Mouse (Mus musculus) myocyte (in vitro differentiated cells): ENCODE measurements around the gene Hsd17b6. TPM values are rescaled to one million over a fixed set of nuclear protein-coding genes. Genes with fewer than 3 reads are reported as not detected.

Source experiments
- H3K27me3 ChIP-seq: one replicate; pipeline ENCODE4 v1.6.1; 2011; ENCODE audit not compliant: control insufficient read depth, insufficient read depth, insufficient read length
- H3K36me3 ChIP-seq: one replicate; pipeline ENCODE4 v1.6.1; 2011; ENCODE audit not compliant: control insufficient read depth, insufficient read depth
- H3K4me2 ChIP-seq: one replicate; pipeline ENCODE4 v1.6.1; 2011; ENCODE audit warnings: low read depth, control low read depth
- H3K4me3 ChIP-seq: one replicate; pipeline ENCODE4 v1.5.1; 2011; ENCODE audit warnings: mild to moderate bottlenecking, control low read depth, moderate library complexity
- H3K79me2 ChIP-seq: one replicate; pipeline ENCODE4 v1.6.1; 2011; ENCODE audit not compliant: control insufficient read depth, insufficient read depth
- H3ac ChIP-seq: one replicate; pipeline ENCODE4 v1.6.1; 2011; ENCODE audit not compliant: control insufficient read depth, insufficient read length
- CEBPB ChIP-seq: IDR thresholded peaks from 2 replicates; pipeline ENCODE4 v1.6.1; 2011; ENCODE audit warnings: mild to moderate bottlenecking, moderate library complexity; ENCODE audit not compliant: poor library complexity, insufficient read depth, severe bottlenecking
- E2F4 ChIP-seq: IDR thresholded peaks from one replicate; pipeline ENCODE4 v1.6.1; 2011; ENCODE audit warnings: mild to moderate bottlenecking, control low read depth, moderate library complexity; ENCODE audit not compliant: insufficient read depth
- MAX ChIP-seq: IDR thresholded peaks from one replicate; pipeline ENCODE4 v1.6.1; 2011; ENCODE audit warnings: low read depth, mild to moderate bottlenecking, control low read depth
- MYOD1 ChIP-seq, 3 experiments: IDR thresholded peaks; one replicate each; pipeline ENCODE4 v1.6.1; 2011; ENCODE audit warnings: control low read depth in 2 of 3, low read depth in 2 of 3, mild to moderate bottlenecking in 2 of 3, moderate library complexity in 1 of 3; ENCODE audit not compliant: insufficient read length in 2 of 3, control insufficient read depth in 1 of 3
- MYOG ChIP-seq, 3 experiments: IDR thresholded peaks; one replicate each; pipeline ENCODE4 v1.6.1; 2011; ENCODE audit warnings: control low read depth in 2 of 3, low read depth in 2 of 3, mild to moderate bottlenecking in 2 of 3; ENCODE audit not compliant: insufficient read length in 2 of 3, control insufficient read depth in 1 of 3, insufficient read depth in 1 of 3
- POLR2A ChIP-seq: IDR thresholded peaks from one replicate; pipeline ENCODE4 v1.6.1; 2011; ENCODE audit warnings: low read depth, mild to moderate bottlenecking, control low read depth, moderate library complexity; ENCODE audit not compliant: insufficient read length
- POLR2AphosphoS2 ChIP-seq: IDR thresholded peaks from one replicate; pipeline ENCODE4 v1.6.1; 2011; ENCODE audit warnings: low read depth, control low read depth; ENCODE audit not compliant: insufficient read length
- REST ChIP-seq: IDR thresholded peaks from one replicate; pipeline ENCODE4 v1.6.1; 2011; ENCODE audit warnings: mild to moderate bottlenecking, control low read depth, moderate library complexity; ENCODE audit not compliant: insufficient read depth, insufficient read length
- SRF ChIP-seq: IDR thresholded peaks from one replicate; pipeline ENCODE4 v1.6.1; 2011; ENCODE audit warnings: low read depth; ENCODE audit not compliant: control insufficient read depth, insufficient read length
- TCF12 ChIP-seq: IDR thresholded peaks from one replicate; pipeline ENCODE4 v1.6.1; 2011; ENCODE audit warnings: mild to moderate bottlenecking, control low read depth; ENCODE audit not compliant: poor library complexity, insufficient read depth, severe bottlenecking
- TCF3 ChIP-seq: IDR thresholded peaks from one replicate; pipeline ENCODE4 v1.6.1; 2011; ENCODE audit warnings: low read depth, control low read depth; ENCODE audit not compliant: insufficient read length
- USF1 ChIP-seq: IDR thresholded peaks from one replicate; pipeline ENCODE4 v1.6.1; 2011; ENCODE audit warnings: low read depth, mild to moderate bottlenecking, control low read depth, moderate library complexity
- polyA plus RNA-seq: library from polyadenylated mRNA; unstranded; fragments of >200 nt; fragmentation: generic; extraction: Trizol; gene quantifications from one replicate; pipeline ENCODE4 v1.2.1, GENCODE M21; 2012; ENCODE audit warnings: missing spikeins

The Hsd17b6 gene
- polyA plus RNA-seq, 1 experiment, result not detected

- H3K36me3 ChIP-seq, result no peaks in the 10 kb centered on the region
- H3K27me3 ChIP-seq, result peaks cover 16% of the 10 kb centered on the region
- no peak overlapping the region for H3K4me3 ChIP-seq
- TF ChIP-seq MYOG (IDR thresholded peaks at IDR 0.05; ENCODE audit: control insufficient read depth in 1 of 3, insufficient read depth in 1 of 3, insufficient read length in 2 of 3, low read depth in 2 of 3) (no peak), REST (no peak), MAX (no peak), TCF12 (no peak), POLR2A (no peak), MYOD1 (IDR thresholded peaks at IDR 0.05; ENCODE audit: control insufficient read depth in 1 of 3, insufficient read length in 2 of 3, low read depth in 2 of 3) (no peak), TCF3 (no peak), CEBPB (no peak), E2F4 (no peak), USF1 (no peak), SRF (no peak), POLR2AphosphoS2 (no peak)
- H3ac ChIP-seq, result no peak overlapping the region
- H3K79me2 ChIP-seq, result no peaks in the 10 kb centered on the region
- no peak overlapping the region for H3K4me2 ChIP-seq
Observed at GRCm38 (mm10) chr10:127955034-127955433, 52.4 kb downstream of the Hsd17b6 start.

- no peaks in the 10 kb centered on the region for H3K79me2 ChIP-seq
- no peaks in the 10 kb centered on the region for H3K36me3 ChIP-seq
- TF ChIP-seq CEBPB (no peak), E2F4 (no peak), TCF3 (no peak), POLR2A (no peak), USF1 (no peak), TCF12 (no peak)
Observed at GRCm38 (mm10) chr10:127951821-127952220, 55.6 kb downstream of the Hsd17b6 start.

GRCm38 (mm10) chr10:127951390-127951789 lies 56.0 kb downstream of the Hsd17b6 start:
- H3K4me3 ChIP-seq, result no peak overlapping the region
- TF ChIP-seq POLR2AphosphoS2, result no peak
- TF ChIP-seq E2F4, result no peak
- TF ChIP-seq USF1, result no peak
- TF ChIP-seq MAX, result no peak
- TF ChIP-seq POLR2A, result no peak
- no peak for TF ChIP-seq MYOD1 (IDR thresholded peaks at IDR 0.05; ENCODE audit: control insufficient read depth in 1 of 3, insufficient read length in 2 of 3, low read depth in 2 of 3)
- TF ChIP-seq MYOG (IDR thresholded peaks at IDR 0.05; ENCODE audit: control insufficient read depth in 1 of 3, insufficient read depth in 1 of 3, insufficient read length in 2 of 3, low read depth in 2 of 3), result no peak
- TF ChIP-seq TCF12, result no peak
- no peak for TF ChIP-seq SRF
- TF ChIP-seq CEBPB, result no peak
- peaks cover 29% of the 10 kb centered on the region for H3K27me3 ChIP-seq
- H3K79me2 ChIP-seq, result no peaks in the 10 kb centered on the region
- H3K36me3 ChIP-seq, result no peaks in the 10 kb centered on the region
- no peak overlapping the region for H3K4me2 ChIP-seq
- no peak overlapping the region for H3ac ChIP-seq

More at GRCm38 (mm10) chr10:127951821-127952220, 55.6 kb downstream of the Hsd17b6 start:
- H3K27me3 ChIP-seq, result peaks cover 29% of the 10 kb centered on the region
- no peak overlapping the region for H3K4me2 ChIP-seq
- no peak overlapping the region for H3ac ChIP-seq
- H3K4me3 ChIP-seq, result no peak overlapping the region

GRCm38 (mm10) chr10:127949596-127950130 lies 57.7 kb downstream of the Hsd17b6 start:
- H3K27me3 ChIP-seq, result peaks cover 29% of the 10 kb centered on the region
- H3K36me3 ChIP-seq, result no peaks in the 10 kb centered on the region
- H3K4me3 ChIP-seq, result no peak overlapping the region
- H3K79me2 ChIP-seq, result no peaks in the 10 kb centered on the region
- no peak overlapping the region for H3K4me2 ChIP-seq
- H3ac ChIP-seq, result no peak overlapping the region
- TF ChIP-seq TCF3 (no peak), E2F4 (no peak), MYOG (IDR thresholded peaks at IDR 0.05; ENCODE audit: control insufficient read depth in 1 of 3, insufficient read depth in 1 of 3, insufficient read length in 2 of 3, low read depth in 2 of 3) (no peak), SRF (no peak), POLR2AphosphoS2 (no peak), MYOD1 (IDR thresholded peaks at IDR 0.05; ENCODE audit: control insufficient read depth in 1 of 3, insufficient read length in 2 of 3, low read depth in 2 of 3) (no peak), POLR2A (no peak), USF1 (no peak)

- TF ChIP-seq SRF (no peak), TCF12 (no peak), E2F4 (no peak), CEBPB (no peak), MYOG (IDR thresholded peaks at IDR 0.05; ENCODE audit: control insufficient read depth in 1 of 3, insufficient read depth in 1 of 3, insufficient read length in 2 of 3, low read depth in 2 of 3) (no peak), REST (no peak), MAX (no peak), POLR2AphosphoS2 (no peak), MYOD1 (IDR thresholded peaks at IDR 0.05; ENCODE audit: control insufficient read depth in 1 of 3, insufficient read length in 2 of 3, low read depth in 2 of 3) (no peak)
- H3K27me3 ChIP-seq, result peaks cover 18% of the 10 kb centered on the region
- no peak overlapping the region for H3K4me3 ChIP-seq
- no peak overlapping the region for H3ac ChIP-seq
- no peak overlapping the region for H3K4me2 ChIP-seq
- no peaks in the 10 kb centered on the region for H3K79me2 ChIP-seq
- no peaks in the 10 kb centered on the region for H3K36me3 ChIP-seq
Observed at GRCm38 (mm10) chr10:127945432-127946064, 61.9 kb downstream of the Hsd17b6 start.
